Comparison of ENCODE assay signal across 20 mouse cellular contexts in the genomic region with DNA sequence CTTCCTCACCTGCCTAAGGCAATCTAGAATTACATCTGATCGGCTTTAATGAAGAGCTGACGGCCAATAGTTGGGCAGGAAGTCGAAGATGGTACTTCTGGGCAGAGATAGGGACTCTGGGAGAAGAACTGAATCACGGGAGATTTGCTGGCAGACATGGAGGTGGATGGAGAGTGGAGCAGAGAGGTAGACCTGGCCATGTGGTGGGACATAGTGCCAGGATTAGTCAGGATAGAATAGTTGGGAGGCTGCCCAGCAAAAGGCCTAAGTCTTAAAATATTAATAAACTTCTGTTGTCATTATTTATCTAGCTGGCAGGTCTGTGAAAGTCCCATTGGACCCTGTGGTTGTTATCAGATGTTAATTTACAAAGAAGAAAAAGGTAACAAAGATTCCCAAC. TPM values are rescaled to one million over a fixed set of nuclear protein-coding genes. Genes with fewer than 3 reads are reported as not detected.
DNase-seq lines count a peak whose midpoint lies in the region; ATAC-seq lines count a peak whose summit lies in the region.
"Had no signal": no experiment of that assay in that cellular context is flagged by ENCODE, and none has a peak within 500 bp of the region (broad histone marks: within the 10 kb centered on the region; RNA-seq: fewer than 3 reads in every experiment).

No protein-coding gene starts in this region.

- peak; percentile 54 for DNase-seq in cerebellum, adult 9-11 months
- no peak for DNase-seq in cerebellum, postnatal 4 days (ENCODE audit: low spot score in 2 of 2)
- DNase-seq in midbrain, embryonic 11.5 days (ENCODE audit: low spot score, missing footprints), result peak; percentile 35
- DNase-seq in brain, adult 2 months (ENCODE audit: low read depth, low spot score), result peak; percentile 76
- DNase-seq in kidney, postnatal 4 days, result no peak
- no peak for DNase-seq in thymus, postnatal 36 days
- DNase-seq: adrenal gland, adult 8-10 months; adrenal gland, postnatal 25 days; cerebellum, adult 11-12 months; cerebellum, adult 9-10 months had no signal

- H3K9me3 ChIP-seq in midbrain, embryonic 11.5 days (ENCODE audit: control insufficient read depth, low read length), result no peaks in the 10 kb centered on the region
- no peaks in the 10 kb centered on the region for H3K9me3 ChIP-seq in midbrain, embryonic 16.5 days (replicated peaks; ENCODE audit: control insufficient read depth, low read length, poor library complexity, severe bottlenecking)
- H3K9me3 ChIP-seq: embryonic facial prominence, embryonic 13.5 days; embryonic facial prominence, embryonic 15.5 days; forebrain, embryonic 10.5 days; forebrain, embryonic 12.5 days had no signal

- H3K4me2 ChIP-seq in midbrain, embryonic 11.5 days, result no peak overlapping the region
- H3K4me2 ChIP-seq in midbrain, embryonic 16.5 days (ENCODE audit: low read length), result no peak overlapping the region
- H3K4me2 ChIP-seq: embryonic facial prominence, embryonic 13.5 days; embryonic facial prominence, embryonic 15.5 days; forebrain, embryonic 12.5 days had no signal

- WGBS in midbrain, embryonic 11.5 days, result 86% methylated on average over 4 of the region's 4 CpGs
- 86% methylated on average over 4 of the region's 4 CpGs for WGBS in midbrain, embryonic 16.5 days

- no peaks in the 10 kb centered on the region for H3K4me1 ChIP-seq in midbrain, embryonic 11.5 days (ENCODE audit: control insufficient read depth, insufficient read depth, low read length)
- H3K4me1 ChIP-seq in midbrain, embryonic 16.5 days (ENCODE audit: control insufficient read depth, insufficient read depth, low read length), result no peaks in the 10 kb centered on the region
- H3K4me1 ChIP-seq: forebrain, embryonic 10.5 days; forebrain, embryonic 12.5 days had no signal

- H3K36me3 ChIP-seq in midbrain, embryonic 11.5 days (ENCODE audit: control insufficient read depth, insufficient read depth, low read length), result no peaks in the 10 kb centered on the region; the same call in 1 of the 2 replicates
- H3K36me3 ChIP-seq in midbrain, embryonic 16.5 days (ENCODE audit: control insufficient read depth, insufficient read depth, low read length), result peaks cover 6% of the 10 kb centered on the region

- no peaks in the 10 kb centered on the region for H3K27me3 ChIP-seq in midbrain, embryonic 11.5 days (ENCODE audit: control insufficient read depth, insufficient read depth, low read length)
- H3K27me3 ChIP-seq in midbrain, embryonic 16.5 days (ENCODE audit: control insufficient read depth, insufficient read depth, low read depth, low read length), result no peaks in the 10 kb centered on the region
- H3K27me3 ChIP-seq: embryonic facial prominence, embryonic 13.5 days; embryonic facial prominence, embryonic 15.5 days; forebrain, embryonic 12.5 days; Patski had no signal

- H3K27ac ChIP-seq in midbrain, embryonic 11.5 days (ENCODE audit: low read depth, low read length), result no peak overlapping the region
- no peak overlapping the region for H3K27ac ChIP-seq in midbrain, embryonic 16.5 days (ENCODE audit: low read length)
- H3K27ac ChIP-seq: embryonic facial prominence, embryonic 13.5 days; embryonic facial prominence, embryonic 15.5 days; forebrain, embryonic 10.5 days; forebrain, embryonic 12.5 days had no signal

- H3K9ac ChIP-seq in midbrain, embryonic 11.5 days (ENCODE audit: low read length), result no peak overlapping the region
- H3K9ac ChIP-seq in midbrain, embryonic 16.5 days (ENCODE audit: low read depth, low read length), result no peak overlapping the region
- H3K9ac ChIP-seq: embryonic facial prominence, embryonic 13.5 days; embryonic facial prominence, embryonic 15.5 days; forebrain, embryonic 12.5 days had no signal

- H3K4me3 ChIP-seq in midbrain, embryonic 11.5 days (ENCODE audit: low read depth, low read length), result no peak overlapping the region
- no peak overlapping the region for H3K4me3 ChIP-seq in midbrain, embryonic 16.5 days (ENCODE audit: low read depth, low read length)
- H3K4me3 ChIP-seq: embryonic facial prominence, embryonic 13.5 days; embryonic facial prominence, embryonic 15.5 days; erythroblast, embryonic 14.5 days; forebrain, embryonic 10.5 days; forebrain, embryonic 12.5 days had no signal

- no peak for ATAC-seq in midbrain, embryonic 11.5 days (ENCODE audit: low FRiP score)
- ATAC-seq in midbrain, embryonic 16.5 days, result no peak
- ATAC-seq: activated CD4-positive, CD25-positive, alpha-beta regulatory T cell, adult 4 months; forebrain, embryonic 14.5 days; forebrain, embryonic 16.5 days; Patski had no signal

RNA-seq across cellular contexts. Expression of a gene that starts 30.1 kb away (rescaled TPM):
- 22.5 and 23.8 TPM in 2 replicates for polyA plus RNA-seq in midbrain, embryonic 11.5 days (2014; fragmentation: Nextera tagmentation; extraction: Ambion mirVana)
- 28.9 and 30.9 TPM in 2 replicates for polyA plus RNA-seq in midbrain, embryonic 16.5 days (2015; fragmentation: Nextera tagmentation; extraction: Ambion mirVana)
- polyA plus RNA-seq: activated CD4-positive, CD25-positive, alpha-beta regulatory T cell, adult 4 months; erythroblast, embryonic 14.5 days had no signal

RNA-seq across cellular contexts. Expression of a gene that starts 36.7 kb away (rescaled TPM):
- 1.4 and 1.8 TPM in 2 replicates for polyA plus RNA-seq in midbrain, embryonic 11.5 days (2014; fragmentation: Nextera tagmentation; extraction: Ambion mirVana)
- polyA plus RNA-seq in midbrain, embryonic 16.5 days (2015; fragmentation: Nextera tagmentation; extraction: Ambion mirVana), result 6.7 and 7.2 TPM in 2 replicates
- polyA plus RNA-seq: activated CD4-positive, CD25-positive, alpha-beta regulatory T cell, adult 4 months; erythroblast, embryonic 14.5 days had no signal

RNA-seq across cellular contexts. Expression of a gene that starts 56.9 kb away (rescaled TPM):
- polyA plus RNA-seq in midbrain, embryonic 11.5 days (2014; fragmentation: Nextera tagmentation; extraction: Ambion mirVana), result 60.7 and 66.1 TPM in 2 replicates
- polyA plus RNA-seq in midbrain, embryonic 16.5 days (2015; fragmentation: Nextera tagmentation; extraction: Ambion mirVana), result 174 and 197 TPM in 2 replicates

Comparison
In these comparisons a context has a peak if more than half of its experiments do, and no peak if none do; other contexts are left out.
1. DNase-seq: peak in cerebellum, adult 9-11 months (single experiment), midbrain, embryonic 11.5 days (single experiment) and brain, adult 2 months (single experiment); none in cerebellum, postnatal 4 days (0 of 2), kidney, postnatal 4 days (0 of 2) and thymus, postnatal 36 days (0 of 2).